Mouse (Mus musculus): ENCODE measurements around the gene Casr.

Gene Casr

GRCm38 (mm10) chr16:36516355-36516754 lies 45.6 kb downstream of the Casr start:
- no peak for DNase-seq

- DNase-seq: no peak
These were observed 54.6 kb downstream of the Casr start for GRCm38 (mm10) chr16:36507300-36507699.

DNA sequence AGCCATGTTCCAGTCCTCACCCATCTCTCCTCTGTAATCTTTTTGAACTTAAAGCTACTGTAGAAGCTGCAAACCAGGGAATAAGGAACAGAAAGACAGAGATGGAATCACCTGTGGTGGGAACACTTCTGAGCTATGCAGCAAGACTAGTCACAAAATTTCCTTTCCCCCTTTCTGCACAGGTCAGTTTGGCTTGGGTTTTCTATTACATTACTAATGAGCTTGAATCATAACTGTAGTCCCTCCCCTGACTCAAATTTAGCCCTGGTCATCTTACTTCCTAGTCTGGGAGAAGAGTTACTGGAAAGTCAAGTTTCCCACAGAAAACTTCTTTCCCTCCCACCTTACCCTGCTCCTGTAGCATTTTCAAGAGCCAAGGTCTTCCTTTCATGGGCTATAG lies 55.1 kb downstream of the Casr start:
- no peak for DNase-seq

DNA sequence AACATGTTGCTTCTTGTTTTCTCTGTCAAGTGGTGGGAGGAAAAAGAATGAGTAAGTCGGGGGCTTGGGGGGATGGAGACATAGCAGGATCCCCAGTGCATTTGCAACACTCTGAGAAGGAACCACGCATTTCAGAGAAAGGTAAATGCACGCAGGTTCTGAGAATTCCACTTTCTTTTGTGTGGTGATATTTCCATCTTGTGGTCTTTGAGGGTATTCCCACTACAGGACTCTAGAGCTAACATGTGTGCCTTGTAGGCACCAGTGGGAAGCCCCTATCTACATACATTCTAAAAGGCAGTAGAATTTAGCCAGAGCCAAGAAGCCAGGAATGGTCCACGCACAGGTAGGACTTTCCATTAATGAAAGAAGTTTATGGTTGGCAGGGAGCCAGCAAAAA lies 56.0 kb downstream of the Casr start:
- DNase-seq: no peak

DNA sequence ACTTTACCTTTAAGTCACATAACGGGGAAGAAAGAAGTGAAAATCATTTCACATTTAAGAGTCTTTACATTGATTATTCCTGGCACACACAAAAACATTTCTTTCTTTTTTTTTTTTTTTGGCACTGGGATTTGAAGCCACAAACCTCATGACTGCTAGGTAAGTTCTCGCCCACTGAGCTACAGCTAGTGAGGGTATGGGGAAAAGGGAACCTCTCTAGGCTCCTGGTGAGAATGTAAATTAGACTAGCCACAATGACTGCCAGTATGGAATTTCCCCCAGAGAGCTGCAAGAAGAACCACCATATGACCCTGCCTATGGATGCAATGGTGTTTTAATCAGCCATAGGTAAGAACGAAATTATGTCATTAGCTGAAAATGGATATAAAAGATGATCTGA lies 56.8 kb downstream of the Casr start:
- DNase-seq: no peak

GRCm38 (mm10) chr16:36502286-36502685 lies 59.7 kb downstream of the Casr start:
- no peak for DNase-seq

GRCm38 (mm10) chr16:36492420-36492819 lies 69.5 kb downstream of the Casr start:
- no peak for DNase-seq

GRCm38 (mm10) chr16:36476866-36477265 lies 85.1 kb downstream of the Casr start:
- peak; percentile 6 for DNase-seq

- no peak for DNase-seq
These were observed 86.4 kb downstream of the Casr start for GRCm38 (mm10) chr16:36475530-36475929.

DNA sequence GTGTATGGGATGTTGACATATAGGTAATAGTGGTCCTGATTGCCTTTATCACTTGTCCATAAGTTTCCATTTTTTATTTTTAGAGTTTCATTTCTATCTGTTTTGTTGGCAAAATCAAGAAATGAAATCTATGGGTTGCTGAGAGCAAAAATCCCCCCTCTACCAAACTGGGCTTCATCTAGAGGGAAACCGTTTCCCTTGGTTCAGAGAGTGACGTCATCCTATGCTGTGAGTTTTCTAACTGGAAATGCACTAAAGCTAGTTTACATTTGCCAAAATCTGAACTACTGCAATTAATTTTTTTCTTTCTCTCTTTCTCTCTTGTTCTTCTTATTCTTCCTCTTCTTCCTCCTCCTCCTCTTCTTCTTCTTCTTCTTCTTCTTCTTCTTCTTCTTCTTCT lies 87.1 kb downstream of the Casr start:
- DNase-seq: no peak

GRCm38 (mm10) chr16:36473217-36474216 lies 88.4 kb downstream of the Casr start:
- no peak for DNase-seq

GRCm38 (mm10) chr16:36471066-36471633 lies 90.8 kb downstream of the Casr start:
- DNase-seq: no peak

GRCm38 (mm10) chr16:36469955-36470478 lies 91.9 kb downstream of the Casr start:
- no peak for DNase-seq

GRCm38 (mm10) chr16:36469367-36469766 lies 92.6 kb downstream of the Casr start:
- no peak for DNase-seq

- DNase-seq: no peak
These were observed 93.1 kb downstream of the Casr start for GRCm38 (mm10) chr16:36468862-36469261.

DNA sequence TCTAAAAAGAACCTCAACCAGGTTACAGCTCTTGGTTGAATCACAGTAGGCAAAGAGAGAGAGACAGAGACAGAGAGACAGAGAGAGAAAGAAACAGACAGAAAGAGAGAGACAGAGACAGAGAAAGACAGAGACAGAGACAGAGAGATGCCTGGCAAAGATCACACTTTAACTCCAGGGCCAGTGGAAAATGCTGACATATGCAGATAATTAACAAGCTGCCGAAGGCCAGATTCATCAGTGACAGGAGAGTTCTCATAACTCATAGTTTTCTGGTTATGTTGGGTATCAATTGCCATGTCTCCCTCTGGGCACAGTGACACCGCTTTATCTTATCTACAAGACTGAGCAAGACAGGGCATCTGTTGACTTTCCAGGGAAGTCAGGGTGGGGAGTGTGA lies 94.0 kb downstream of the Casr start:
- no peak for DNase-seq

DNA sequence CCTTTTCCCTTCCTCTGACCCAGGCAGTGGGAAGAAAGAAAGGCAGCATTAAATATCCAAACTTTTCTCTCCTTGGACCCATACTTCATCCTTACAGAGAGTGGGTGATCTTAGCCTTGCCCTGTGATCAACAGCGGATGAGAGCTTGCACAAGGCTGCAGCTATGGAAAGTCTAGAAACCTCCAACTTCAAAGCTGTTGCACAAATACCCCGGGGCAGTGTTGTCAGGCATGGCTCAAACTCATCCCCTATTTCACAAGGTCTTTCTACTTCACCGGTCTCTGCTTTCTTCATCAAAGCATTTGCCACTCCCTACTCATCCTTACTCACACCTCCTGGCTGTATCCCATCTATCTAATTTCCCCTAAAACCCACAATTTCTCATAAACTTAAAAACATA lies 96.5 kb downstream of the Casr start:
- no peak for DNase-seq

DNA sequence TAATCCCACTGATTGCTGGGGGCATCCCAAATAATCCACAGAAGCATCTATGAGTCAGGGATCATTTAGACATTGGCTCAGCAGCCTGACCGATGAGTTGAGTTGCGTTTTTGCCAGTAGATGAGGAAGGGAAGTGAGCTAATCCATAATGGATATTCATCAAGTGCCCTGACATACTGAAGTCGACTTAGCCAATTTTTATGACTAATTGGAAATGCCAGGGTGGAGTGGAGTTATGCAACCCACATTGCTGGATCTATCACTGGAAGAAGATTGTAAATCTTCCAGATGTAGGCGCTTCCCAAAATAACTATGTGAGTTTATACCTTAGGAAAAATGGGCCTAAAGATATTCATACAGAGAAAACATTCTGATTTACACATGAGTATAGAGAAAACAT lies 97.9 kb downstream of the Casr start:
- peak; percentile 8 for DNase-seq

DNA sequence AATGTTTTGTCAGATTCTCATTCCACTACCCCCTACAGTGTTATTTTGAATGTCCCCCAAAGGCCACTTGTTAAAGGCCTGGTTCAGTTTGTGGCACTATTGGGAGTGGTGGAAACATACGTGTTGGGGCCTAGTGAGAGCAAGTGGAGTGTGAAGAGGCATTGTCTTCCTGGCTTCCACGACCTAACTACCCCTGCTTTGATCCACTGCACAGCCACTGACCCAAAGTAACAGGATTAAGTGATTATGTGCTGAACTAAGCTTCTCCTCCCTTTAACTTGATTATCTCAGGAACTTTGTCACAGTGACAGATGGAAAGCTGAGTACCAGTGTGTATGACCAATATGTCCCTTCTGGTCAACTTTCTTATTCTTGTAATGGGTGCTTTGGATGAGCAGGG lies 101.5 kb downstream of the Casr start:
- no peak for DNase-seq

GRCm38 (mm10) chr16:36455342-36455802 lies 106.6 kb downstream of the Casr start, which contains the start of gene Stfa3:
Gene Stfa3 (minus strand): TSS chr16:36455392.
- DNase-seq: no peak
